Mouse (Mus musculus): ENCODE measurements around the gene Prr27.

The Prr27 gene

DNA sequence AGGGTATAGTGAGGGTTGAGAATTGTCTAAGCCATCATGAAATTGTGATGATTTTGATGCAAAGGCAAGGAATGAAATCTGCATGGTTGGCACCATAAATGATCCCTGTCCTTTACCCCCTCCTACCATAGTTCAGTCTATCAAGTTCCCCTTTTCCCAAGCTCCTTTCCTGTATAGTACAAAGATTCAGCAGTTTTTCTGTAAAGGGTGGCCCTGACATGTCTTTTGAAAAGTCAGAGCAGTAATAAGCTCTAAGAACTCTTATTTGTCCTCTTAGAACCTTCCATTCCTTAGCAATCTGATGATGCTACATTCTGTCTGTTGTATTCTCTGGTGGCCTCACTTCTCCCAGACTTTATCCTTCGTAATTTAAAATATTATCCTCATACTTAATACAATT is at the start of gene Prr27:
Gene Prr27 (plus strand): TSS at position 301 of the 400 bp plus-strand sequence.
- DNase-seq, result no peak

DNA sequence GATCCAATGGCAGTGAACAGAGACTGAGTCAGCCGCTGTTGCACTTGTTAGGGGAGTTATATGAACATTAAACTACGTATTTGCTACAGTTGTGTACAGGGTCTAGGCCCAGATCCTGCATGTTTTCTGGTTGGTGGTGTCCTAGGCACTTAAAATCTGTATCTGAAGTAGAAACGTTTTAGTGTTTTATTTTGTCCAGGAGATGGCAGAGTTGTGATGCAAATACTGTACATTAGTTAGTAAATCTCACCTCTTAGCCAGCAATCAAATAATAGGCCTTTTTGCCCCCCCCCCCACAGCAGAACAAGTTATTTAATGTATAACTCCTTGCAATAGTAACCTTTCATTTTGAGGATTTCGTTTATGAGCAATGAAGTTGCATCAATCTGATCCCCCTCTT is 42.8 kb upstream of the Prr27 start:
- peak in 1 of 2 experiments; percentile 2 for DNase-seq

DNA sequence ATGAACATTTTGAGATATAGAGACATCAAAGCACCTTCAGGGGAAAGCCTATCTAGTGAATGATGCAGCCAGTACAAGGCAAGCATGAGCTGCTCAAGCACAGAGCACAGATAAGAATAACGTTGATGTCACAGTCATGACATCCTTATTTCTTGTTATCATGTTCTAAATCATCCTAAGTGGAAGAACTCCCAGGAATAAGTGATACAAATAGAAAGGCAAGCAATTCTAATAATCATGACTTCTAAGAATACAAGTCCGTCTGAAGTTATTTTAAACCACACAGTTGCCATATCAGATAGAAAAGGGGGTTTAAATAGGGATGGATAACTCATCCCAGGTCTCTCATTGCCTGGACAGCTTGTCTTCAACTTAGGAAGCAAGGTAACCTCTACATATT is 17.7 kb upstream of the Prr27 start, which contains the start of gene Csn1s2b:
Gene Csn1s2b (plus strand): TSS at position 301 of the 400 bp plus-strand sequence.
- no peak for DNase-seq

DNA sequence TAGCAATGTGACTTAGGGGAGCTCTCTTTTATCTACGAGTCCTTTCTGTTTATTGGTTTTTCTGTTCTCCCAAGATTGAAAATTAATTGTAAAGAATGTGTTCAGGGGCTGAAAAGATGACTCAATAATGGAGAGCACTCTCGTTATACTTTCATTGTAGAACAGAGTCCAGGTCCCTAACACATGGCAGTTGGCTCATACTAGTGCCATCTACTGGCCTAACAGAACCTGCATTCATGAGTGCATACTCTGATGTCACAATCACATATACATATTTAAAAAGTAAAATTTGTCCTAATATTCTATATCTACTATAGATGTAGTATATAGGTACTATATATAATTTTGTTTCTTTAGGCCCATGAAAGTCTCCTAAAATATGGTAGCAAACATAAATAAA is 16.2 kb upstream of the Prr27 start:
- DNase-seq, result no peak

DNA sequence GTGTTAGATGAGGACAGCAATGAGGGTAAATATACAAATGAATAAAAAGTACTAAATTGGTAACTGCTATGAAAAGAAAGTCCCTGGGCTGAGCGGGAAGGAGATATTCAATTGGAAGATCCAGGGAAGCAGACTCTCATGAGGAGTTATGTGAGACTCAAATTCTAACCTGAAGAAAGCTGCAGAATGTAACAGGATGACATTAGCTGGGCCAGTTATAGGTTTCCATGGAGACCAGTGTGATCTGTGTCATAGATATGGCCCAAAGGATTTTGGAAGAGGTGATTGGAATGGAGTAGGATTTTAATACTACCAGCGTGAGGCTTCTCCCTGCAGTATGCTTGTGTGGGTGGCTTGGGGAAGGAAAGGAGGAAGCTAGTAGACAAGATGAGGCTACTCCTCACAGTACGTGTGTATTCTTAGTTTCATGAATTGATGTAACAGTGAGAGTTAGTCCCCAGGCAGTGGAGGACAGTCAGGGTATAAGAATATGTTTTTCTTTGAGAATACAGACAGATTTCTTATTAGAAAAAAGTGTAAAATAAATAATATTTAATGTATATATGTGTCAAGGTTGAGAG is 29.7 kb downstream of the Prr27 start:
- no peak for DNase-seq

DNA sequence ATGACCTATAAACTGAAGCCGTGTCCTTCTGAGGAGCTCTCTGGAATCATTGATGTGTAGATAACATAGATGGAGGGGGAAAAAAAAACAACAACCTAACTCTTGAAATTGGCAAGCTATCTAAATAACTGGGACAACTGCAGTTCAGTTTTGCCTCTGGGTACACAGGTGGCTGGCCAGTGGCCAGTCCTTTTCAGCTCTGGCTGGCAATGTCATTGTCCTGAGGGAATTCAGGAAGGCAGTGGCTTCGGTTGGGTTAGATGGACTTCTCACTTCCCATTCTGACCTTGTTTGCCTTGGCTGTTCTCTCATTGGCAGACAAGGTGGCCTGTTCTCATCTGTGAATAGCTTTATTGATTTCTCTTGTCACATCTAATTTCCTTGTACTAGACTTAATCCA is 44.6 kb downstream of the Prr27 start:
- peak; percentile 44 to 54 for DNase-seq

DNA sequence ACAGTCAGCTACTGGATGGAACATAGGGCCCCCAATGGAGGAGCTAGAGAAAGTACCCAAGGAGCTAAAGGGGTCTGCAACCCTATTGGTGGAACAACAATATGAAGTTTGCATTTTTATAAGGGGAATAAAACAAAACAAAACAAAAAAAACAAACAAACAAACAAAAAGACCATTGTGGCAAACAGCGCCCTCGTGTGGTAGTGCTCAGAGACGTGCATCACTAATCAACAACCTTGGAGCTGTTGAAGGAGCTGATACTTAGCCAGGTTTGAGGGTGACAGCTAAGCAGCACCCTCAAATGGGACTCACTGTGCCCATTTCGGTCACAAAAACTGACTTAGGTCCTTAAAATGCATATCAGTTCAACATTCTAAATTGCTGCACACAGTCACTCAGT is 45.9 kb downstream of the Prr27 start:
- peak; percentile 34 to 45 for DNase-seq

DNA sequence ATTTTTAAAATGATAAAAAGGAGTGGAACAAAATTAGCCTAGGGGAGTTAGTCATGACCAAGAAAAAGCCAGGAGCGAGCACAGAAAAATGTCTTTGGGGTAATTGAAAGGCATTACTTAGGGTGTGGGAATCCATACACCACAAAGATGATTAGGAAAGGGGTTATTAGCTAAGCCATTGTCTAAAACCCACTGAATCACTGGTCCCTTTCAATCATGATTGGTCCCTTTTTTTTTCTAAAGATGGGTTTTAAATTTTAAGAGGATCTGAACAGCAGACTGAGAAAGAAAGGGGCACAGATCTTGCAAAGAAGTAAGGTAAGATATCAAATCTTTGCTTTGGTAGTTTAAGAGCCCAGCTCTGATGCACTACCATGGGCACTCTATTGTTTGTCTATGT is 59.2 kb downstream of the Prr27 start, which contains the start of gene Odam:
Gene Odam (plus strand): TSS at position 301 of the 400 bp plus-strand sequence.
- DNase-seq, result no peak

Data from cerebellum, postnatal 10 days (tissue).